Mouse (Mus musculus): ENCODE measurements around the gene Pno1. TPM values are rescaled to one million over a fixed set of nuclear protein-coding genes. Genes with fewer than 3 reads are reported as not detected.

The Pno1 gene
- polyA plus RNA-seq, 1 experiment from 2014 or later, result 74.7 TPM

- 87% methylated on average over 6 of the region's 6 CpGs for WGBS
- no peak overlapping the region for H3K27ac ChIP-seq
- no peak for ATAC-seq (replicated peaks; ENCODE audit: low FRiP score)
These were observed 8.9 kb downstream of the Pno1 start for GRCm38 (mm10) chr11:17202481-17202880.

GRCm38 (mm10) chr11:17200936-17201335 lies 10.4 kb downstream of the Pno1 start:
- Histone ChIP-seq H3K36me3 (peaks cover 87% of the 10 kb centered on the region), H3K27ac (no peak overlapping the region), H3K9me3 (replicated peaks) (no peaks in the 10 kb centered on the region), H3K9ac (no peak overlapping the region), H3K4me1 (no peaks in the 10 kb centered on the region), H3K27me3 (no peaks in the 10 kb centered on the region), H3K4me3 (replicated peaks) (no peak overlapping the region), H3K4me2 (no peak overlapping the region)
- ATAC-seq (replicated peaks; ENCODE audit: low FRiP score), result no peak
- WGBS, result 92% methylated on average over 4 of the region's 4 CpGs

More at GRCm38 (mm10) chr11:17202481-17202880, 8.9 kb downstream of the Pno1 start:
- no peaks in the 10 kb centered on the region for H3K27me3 ChIP-seq
- no peak overlapping the region for H3K4me3 ChIP-seq (replicated peaks)
- H3K9ac ChIP-seq, result no peak overlapping the region
- peaks cover 81% of the 10 kb centered on the region for H3K36me3 ChIP-seq
- H3K4me2 ChIP-seq, result no peak overlapping the region
- no peaks in the 10 kb centered on the region for H3K4me1 ChIP-seq
- H3K9me3 ChIP-seq (replicated peaks), result no peaks in the 10 kb centered on the region

- WGBS, result 92% methylated on average over 3 of the region's 3 CpGs
These were observed 11.4 kb downstream of the Pno1 start for GRCm38 (mm10) chr11:17199840-17200501.

GRCm38 (mm10) chr11:17199170-17199569 lies 12.2 kb downstream of the Pno1 start:
- WGBS, result 83% methylated on average over 5 of the region's 5 CpGs
- Histone ChIP-seq H3K4me3 (replicated peaks) (no peak overlapping the region), H3K9ac (no peak overlapping the region), H3K27ac (no peak overlapping the region), H3K36me3 (peaks cover 90% of the 10 kb centered on the region), H3K4me1 (no peaks in the 10 kb centered on the region), H3K9me3 (replicated peaks) (no peaks in the 10 kb centered on the region), H3K4me2 (no peak overlapping the region), H3K27me3 (no peaks in the 10 kb centered on the region)
- no peak for ATAC-seq (replicated peaks; ENCODE audit: low FRiP score)

More at GRCm38 (mm10) chr11:17199840-17200501, 11.4 kb downstream of the Pno1 start:
- Histone ChIP-seq H3K4me3 (replicated peaks) (no peak overlapping the region), H3K9me3 (replicated peaks) (no peaks in the 10 kb centered on the region), H3K27me3 (no peaks in the 10 kb centered on the region), H3K27ac (no peak overlapping the region), H3K36me3 (peaks cover 90% of the 10 kb centered on the region), H3K9ac (no peak overlapping the region), H3K4me1 (no peaks in the 10 kb centered on the region), H3K4me2 (no peak overlapping the region)
- no peak for ATAC-seq (replicated peaks; ENCODE audit: low FRiP score)

- ATAC-seq (replicated peaks; ENCODE audit: low FRiP score), result peak; percentile 91
- peak overlapping the region; percentile 49 for H3K27ac ChIP-seq
These were observed 19.1 kb downstream of the Pno1 start for GRCm38 (mm10) chr11:17192151-17192844.

GRCm38 (mm10) chr11:17188786-17189185 lies 22.6 kb downstream of the Pno1 start:
- H3K27ac ChIP-seq, result no peak overlapping the region
- H3K36me3 ChIP-seq, result peaks cover 3% of the 10 kb centered on the region; the same call in 1 of the 2 replicates
- H3K9ac ChIP-seq, result no peak overlapping the region
- H3K4me3 ChIP-seq (replicated peaks), result no peak overlapping the region
- no peaks in the 10 kb centered on the region for H3K9me3 ChIP-seq (replicated peaks)
- H3K4me2 ChIP-seq, result no peak overlapping the region
- H3K27me3 ChIP-seq, result no peaks in the 10 kb centered on the region
- ATAC-seq (replicated peaks; ENCODE audit: low FRiP score), result no peak
- H3K4me1 ChIP-seq, result no peaks in the 10 kb centered on the region
- 64% methylated on average over 3 of the region's 3 CpGs for WGBS

More at GRCm38 (mm10) chr11:17192151-17192844, 19.1 kb downstream of the Pno1 start:
- Histone ChIP-seq H3K4me3 (replicated peaks) (no peak overlapping the region), H3K27me3 (no peaks in the 10 kb centered on the region), H3K36me3 (peaks cover 35% of the 10 kb centered on the region), H3K4me2 (0 out of 2 replicates have a peak overlapping the region, but pooled peaks have one; percentile 5), H3K9me3 (replicated peaks) (no peaks in the 10 kb centered on the region), H3K9ac (no peak overlapping the region), H3K4me1 (no peaks in the 10 kb centered on the region)
- WGBS, result 74% methylated on average over 9 of the region's 9 CpGs

GRCm38 (mm10) chr11:17187649-17188048 lies 23.7 kb downstream of the Pno1 start:
- Histone ChIP-seq H3K4me2 (no peak overlapping the region), H3K4me1 (no peaks in the 10 kb centered on the region), H3K9ac (no peak overlapping the region), H3K27me3 (no peaks in the 10 kb centered on the region), H3K36me3 (peaks cover 3% of the 10 kb centered on the region; the same call in 1 of the 2 replicates), H3K9me3 (replicated peaks) (no peaks in the 10 kb centered on the region), H3K4me3 (replicated peaks) (no peak overlapping the region), H3K27ac (no peak overlapping the region)
- no peak for ATAC-seq (replicated peaks; ENCODE audit: low FRiP score)
- WGBS, result 88% methylated on average over 3 of the region's 3 CpGs

- no peak for ATAC-seq (replicated peaks; ENCODE audit: low FRiP score)
- no peak overlapping the region for H3K9ac ChIP-seq
- no peaks in the 10 kb centered on the region for H3K27me3 ChIP-seq
- no peak overlapping the region for H3K4me3 ChIP-seq (replicated peaks)
- no peaks in the 10 kb centered on the region for H3K9me3 ChIP-seq (replicated peaks)
- H3K36me3 ChIP-seq, result no peaks in the 10 kb centered on the region
- no peaks in the 10 kb centered on the region for H3K4me1 ChIP-seq
- no peak overlapping the region for H3K4me2 ChIP-seq
- 92% methylated on average over 2 of the region's 2 CpGs for WGBS
- H3K27ac ChIP-seq, result no peak overlapping the region
These were observed 28.2 kb downstream of the Pno1 start for GRCm38 (mm10) chr11:17183165-17183564.

GRCm38 (mm10) chr11:17181807-17182206 lies 29.6 kb downstream of the Pno1 start, which contains the start of gene Wdr92:
Gene Wdr92, plus strand, starts transcription at chr11:17182107.
- no peaks in the 10 kb centered on the region for H3K9me3 ChIP-seq (replicated peaks)
- H3K9ac ChIP-seq, result no peak within 1 kb of the TSS
- H3K4me1 ChIP-seq, result no peaks in the 10 kb centered on the region
- ATAC-seq (replicated peaks; ENCODE audit: low FRiP score), result no peak
- H3K4me2 ChIP-seq, result no peak within 1 kb of the TSS
- WGBS, result 83% methylated on average over 3 of the region's 3 CpGs
- H3K36me3 ChIP-seq, result no peaks in the 10 kb centered on the region
- no peaks in the 10 kb centered on the region for H3K27me3 ChIP-seq
- no peak within 1 kb of the TSS for H3K4me3 ChIP-seq (replicated peaks)
- H3K27ac ChIP-seq, result no peak within 1 kb of the TSS

GRCm38 (mm10) chr11:17180753-17181152 lies 30.6 kb downstream of the Pno1 start:
- Histone ChIP-seq H3K27ac (no peak overlapping the region), H3K4me3 (replicated peaks) (no peak overlapping the region), H3K36me3 (no peaks in the 10 kb centered on the region), H3K27me3 (no peaks in the 10 kb centered on the region), H3K4me1 (no peaks in the 10 kb centered on the region), H3K9me3 (replicated peaks) (no peaks in the 10 kb centered on the region), H3K4me2 (no peak overlapping the region), H3K9ac (no peak overlapping the region)
- no peak for ATAC-seq (replicated peaks; ENCODE audit: low FRiP score)
- 80% methylated on average over 3 of the region's 3 CpGs for WGBS

- Histone ChIP-seq H3K9me3 (replicated peaks) (no peaks in the 10 kb centered on the region; the same call in 1 of the 2 replicates), H3K27ac (no peak overlapping the region), H3K36me3 (peaks cover 15% of the 10 kb centered on the region; the same call in 1 of the 2 replicates), H3K4me3 (replicated peaks) (no peak overlapping the region), H3K27me3 (no peaks in the 10 kb centered on the region), H3K4me2 (no peak overlapping the region), H3K9ac (no peak overlapping the region), H3K4me1 (no peaks in the 10 kb centered on the region)
- ATAC-seq (replicated peaks; ENCODE audit: low FRiP score), result no peak
- 96% methylated on average over 1 of the region's 1 CpGs for WGBS
These were observed 34.7 kb downstream of the Pno1 start for GRCm38 (mm10) chr11:17176638-17177037.

GRCm38 (mm10) chr11:17172300-17172699 lies 39.1 kb downstream of the Pno1 start:
- Histone ChIP-seq H3K36me3 (peaks cover 15% of the 10 kb centered on the region; the same call in 1 of the 2 replicates), H3K4me3 (replicated peaks) (no peak overlapping the region), H3K4me1 (peaks cover 14% of the 10 kb centered on the region), H3K9ac (no peak overlapping the region), H3K27ac (no peak overlapping the region), H3K9me3 (replicated peaks) (no peaks in the 10 kb centered on the region; the same call in 1 of the 2 replicates), H3K27me3 (no peaks in the 10 kb centered on the region), H3K4me2 (no peak overlapping the region)
- no peak for ATAC-seq (replicated peaks; ENCODE audit: low FRiP score)
- WGBS, result 92% methylated on average over 4 of the region's 4 CpGs
